In the genomic region with DNA sequence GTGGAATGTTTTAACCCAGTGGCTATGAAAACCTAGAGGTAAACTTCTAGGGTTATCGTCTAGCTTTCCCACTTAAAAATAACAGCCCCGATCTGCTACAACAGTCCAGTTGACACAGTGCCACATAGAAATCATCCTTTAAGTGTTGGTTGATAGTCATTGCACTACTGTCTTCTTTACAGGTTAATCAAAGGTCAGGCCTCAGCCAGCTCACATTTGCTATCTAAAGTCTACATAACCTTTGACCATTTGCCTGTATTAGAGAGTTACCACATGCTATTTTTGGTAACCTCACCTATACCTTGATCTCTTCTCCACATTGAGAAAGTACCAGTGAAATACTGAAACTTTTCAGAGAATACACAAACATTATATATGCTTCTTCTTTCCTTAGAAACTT, we compare ENCODE assay signal across 8 mouse cellular contexts. TPM values are rescaled to one million over a fixed set of nuclear protein-coding genes. Genes with fewer than 3 reads are reported as not detected.
DNase-seq lines count a peak whose midpoint lies in the region; ATAC-seq and TF ChIP-seq lines count a peak whose summit lies in the region.

No protein-coding gene starts in this region.

- no peak overlapping the region for H3K27ac ChIP-seq in kidney, embryonic 15.5 days
- no peak overlapping the region for H3K27ac ChIP-seq in forebrain, embryonic 13.5 days
- peak overlapping the region; percentile 65 for H3K27ac ChIP-seq in midbrain, postnatal 0 days (ENCODE audit: low read depth, low read length)

- ATAC-seq in kidney, embryonic 15.5 days (replicated peaks; ENCODE audit: low FRiP score), result no peak
- ATAC-seq in forebrain, embryonic 13.5 days, result no peak
- ATAC-seq in midbrain, postnatal 0 days (ENCODE audit: low FRiP score), result no peak
- ATAC-seq in cerebellum, adult (ENCODE audit: insufficient number of reproducible peaks, low FRiP score, low TSS enrichment), result no peak

- 0 out of 2 replicates have a peak overlapping the region, but pooled peaks have one; percentile 80 for H3K9ac ChIP-seq in kidney, embryonic 15.5 days
- no peak overlapping the region for H3K9ac ChIP-seq in forebrain, embryonic 13.5 days
- no peak overlapping the region for H3K9ac ChIP-seq in midbrain, postnatal 0 days (replicated peaks; ENCODE audit: low read length, poor library complexity, severe bottlenecking)

- H3K4me2 ChIP-seq in kidney, embryonic 15.5 days, result peak overlapping the region; percentile 84
- peak overlapping the region; percentile 83 for H3K4me2 ChIP-seq in forebrain, embryonic 13.5 days
- peak overlapping the region; percentile 48 for H3K4me2 ChIP-seq in midbrain, postnatal 0 days (ENCODE audit: low read depth, low read length, poor library complexity, severe bottlenecking)

- no peaks in the 10 kb centered on the region for H3K36me3 ChIP-seq in kidney, embryonic 15.5 days
- no peaks in the 10 kb centered on the region for H3K36me3 ChIP-seq in forebrain, embryonic 13.5 days (ENCODE audit: poor library complexity, severe bottlenecking)
- H3K36me3 ChIP-seq in midbrain, postnatal 0 days (ENCODE audit: insufficient read depth, low read length), result no peaks in the 10 kb centered on the region

- no peaks in the 10 kb centered on the region for H3K27me3 ChIP-seq in kidney, embryonic 15.5 days
- H3K27me3 ChIP-seq in forebrain, embryonic 13.5 days, result no peaks in the 10 kb centered on the region
- H3K27me3 ChIP-seq in midbrain, postnatal 0 days (ENCODE audit: insufficient read depth, low read length), result no peaks in the 10 kb centered on the region

- no peak for TF ChIP-seq CTCF in midbrain, postnatal 0 days (IDR thresholded peaks at IDR 0.05)

- no peak for DNase-seq in kidney, postnatal 36 days
- DNase-seq in large intestine, adult 2 months (ENCODE audit: low read depth, low spot score), result peak; percentile 43
- DNase-seq in midbrain, postnatal 0 days (ENCODE audit: low spot score), result no peak
- no peak for DNase-seq in layer of hippocampus, adult 9-10 months (ENCODE audit: low spot score)
- no peak for DNase-seq in thymus, adult 18-20 months

- WGBS in kidney, embryonic 15.5 days, result 81% methylated on average over 2 of the region's 2 CpGs
- 84% methylated on average over 2 of the region's 2 CpGs for WGBS in forebrain, embryonic 13.5 days
- 26% methylated on average over 2 of the region's 2 CpGs for WGBS in large intestine, adult 2 months
- WGBS in midbrain, postnatal 0 days, result 85% methylated on average over 2 of the region's 2 CpGs

- H3K4me3 ChIP-seq in kidney, embryonic 15.5 days (replicated peaks), result 0 out of 2 replicates have a peak overlapping the region, but pooled peaks have one; percentile 95
- no peak overlapping the region for H3K4me3 ChIP-seq in forebrain, embryonic 13.5 days
- no peak overlapping the region for H3K4me3 ChIP-seq in midbrain, postnatal 0 days (ENCODE audit: low read depth, low read length)

- peaks cover 17% of the 10 kb centered on the region for H3K4me1 ChIP-seq in kidney, embryonic 15.5 days
- peaks cover 22% of the 10 kb centered on the region for H3K4me1 ChIP-seq in forebrain, embryonic 13.5 days
- H3K4me1 ChIP-seq in midbrain, postnatal 0 days (ENCODE audit: insufficient read depth, low read length), result 0 out of 2 replicates have a peak, but pooled peaks cover 3% of the 10 kb centered on the region

- no peaks in the 10 kb centered on the region for H3K9me3 ChIP-seq in kidney, embryonic 15.5 days (replicated peaks)
- no peaks in the 10 kb centered on the region for H3K9me3 ChIP-seq in forebrain, embryonic 13.5 days (replicated peaks)
- H3K9me3 ChIP-seq in midbrain, postnatal 0 days (ENCODE audit: low read length), result no peaks in the 10 kb centered on the region

RNA-seq across cellular contexts. Expression of a gene that starts 0.7 kb away (rescaled TPM):
- 17.6 and 17.7 TPM in 2 replicates for polyA plus RNA-seq in kidney, embryonic 15.5 days (2015; fragmentation: Nextera tagmentation; extraction: Ambion mirVana)
- polyA plus RNA-seq in forebrain, embryonic 13.5 days (2015; fragmentation: Nextera tagmentation; extraction: Ambion mirVana), result 13.9 and 14.9 TPM in 2 replicates
- polyA plus RNA-seq in large intestine, adult 2 months (2012; rRNA removed), result 6.7 and 12.4 TPM in 2 replicates
- 26.7 and 39.4 TPM in 2 replicates for total RNA-seq in midbrain, postnatal 0 days (2014; rRNA removed)
- 9.0 and 10.9 TPM in 2 replicates for polyA plus RNA-seq in midbrain, postnatal 0 days (2015; fragmentation: Nextera tagmentation; extraction: Ambion mirVana)
